Mouse (Mus musculus) liver, embryonic 14.5 days (tissue): ENCODE data around the gene Pet100. TPM values are rescaled to one million over a fixed set of nuclear protein-coding genes. Genes with fewer than 3 reads are reported as not detected.

ENCODE experiments used
- ATAC-seq: fragments of 200-750 bp; cut with Nextera tagmentation; 2 replicates; pipeline ENCODE4 v1.8.0; 2017; ENCODE audit warnings: moderate number of reproducible peaks, mild to moderate bottlenecking, moderate library complexity; ENCODE audit not compliant: insufficient read depth
- DNase-seq, 3 experiments: peaks; one replicate each; pipeline ENCODE4 v3.0.0-alpha.2; 2012 to 2013; ENCODE audit warnings: low read depth in 3 of 3, low spot score in 3 of 3
- H3K27ac ChIP-seq: fragments of 300-500 bp; sonication (generic); 2 replicates; pipeline ENCODE4 v1.5.1; 2014; ENCODE audit warnings: moderate library complexity, mild to moderate bottlenecking, control low read depth, inconsistent platforms
- H3K27me3 ChIP-seq: fragments of 300-500 bp; sonication (generic); 2 replicates; pipeline ENCODE4 v1.6.1; 2014; ENCODE audit warnings: mild to moderate bottlenecking, low read length, moderate library complexity; ENCODE audit not compliant: control insufficient read depth, insufficient read depth
- H3K36me3 ChIP-seq: fragments of 300-500 bp; sonication (generic); replicated peaks from 2 replicates; pipeline ENCODE4 v1.6.1; 2014; ENCODE audit warnings: low read depth; ENCODE audit not compliant: control insufficient read depth, insufficient read depth
- H3K4me1 ChIP-seq, 2 experiments: fragments of 200-500 bp in 1 of 2; fragments of 300-500 bp in 1 of 2; sonication (generic) in 1 of 2; replicated peaks; 2 replicates each; pipeline ENCODE4 v1.6.1; 2012 to 2014; ENCODE audit warnings: antibody characterized with exemption in 1 of 2, inconsistent platforms in 1 of 2, low read length in 1 of 2; ENCODE audit not compliant: control insufficient read depth in 2 of 2, insufficient read depth in 2 of 2
- H3K4me2 ChIP-seq: fragments of 300-500 bp; sonication (generic); 2 replicates; pipeline ENCODE4 v1.6.1; 2014; ENCODE audit warnings: low read depth, mild to moderate bottlenecking, control low read depth, moderate library complexity
- H3K4me3 ChIP-seq, 2 experiments: fragments of 200-500 bp in 1 of 2; fragments of 300-500 bp in 1 of 2; sonication (generic) in 1 of 2; 2 replicates each; pipeline ENCODE4 v1.5.1; 2012 to 2014; ENCODE audit warnings: low read depth in 2 of 2, low read length in 2 of 2, mild to moderate bottlenecking in 2 of 2, control low read depth in 1 of 2, inconsistent platforms in 1 of 2, moderate library complexity in 1 of 2; ENCODE audit not compliant: insufficient read depth in 1 of 2
- H3K9ac ChIP-seq: fragments of 300-500 bp; sonication (generic); replicated peaks from 2 replicates; pipeline ENCODE4 v1.6.1; 2014; ENCODE audit warnings: mild to moderate bottlenecking, control low read depth, moderate library complexity
- H3K9me3 ChIP-seq: fragments of 300-500 bp; sonication (generic); 2 replicates; pipeline ENCODE4 v1.6.1; 2016; ENCODE audit warnings: low read length, mixed read lengths; ENCODE audit not compliant: control insufficient read depth
- CTCF ChIP-seq: IDR thresholded peaks from 2 replicates; pipeline ENCODE4 v1.5.1; 2016; ENCODE audit warnings: antibody characterized with exemption, low read depth, control low read depth
- EP300 ChIP-seq: IDR thresholded peaks from 2 replicates; pipeline ENCODE4 v1.6.1; 2016; ENCODE audit warnings: antibody characterized with exemption, low read depth
- WGBS: fragments of 180-500 bp; shearing (Covaris S2); extraction: QIAGEN DNeasy Blood & Tissue Kit; methylation state at CpG from one replicate; pipeline ENCODE4 v1.1.7; 2014; ENCODE audit not compliant: insufficient replicate concordance; 5-methylcytosine and 5-hydroxymethylcytosine counted together
- polyA plus RNA-seq, 2 experiments: library from polyadenylated mRNA; depleted of rRNA in 1 of 2; stranded (reverse) in 1 of 2; unstranded in 1 of 2; fragments of >200 nt; fragmentation: Nextera tagmentation in 1 of 2; extraction: Ambion mirVana in 1 of 2; gene quantifications; 2 replicates each; pipeline versions ENCODE4 v1.2.1 to v1.2.3; 2012 to 2014

Gene Pet100
- polyA plus RNA-seq, 2 experiments, result 32.5 to 113 TPM

DNA sequence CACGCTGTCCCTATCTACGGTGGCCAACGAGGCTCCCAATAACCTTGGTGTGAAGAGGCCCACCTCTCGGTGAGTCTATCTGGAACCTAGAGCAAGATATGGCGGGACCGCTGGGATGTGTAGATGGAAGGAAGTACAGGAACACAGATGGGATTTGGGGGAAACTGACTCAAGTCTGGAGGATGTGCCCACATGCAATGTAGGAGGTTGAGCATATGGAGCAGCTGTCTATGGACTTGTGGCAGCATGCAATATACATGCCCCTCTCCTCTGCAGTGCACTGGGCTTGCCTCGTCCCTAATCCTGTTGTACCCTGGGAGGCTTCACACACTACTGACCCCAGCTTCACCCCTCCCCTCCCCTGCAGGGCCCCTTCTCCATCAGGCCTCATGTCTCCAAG, 13.5 kb upstream of the Pet100 start:
- no peak for DNase-seq
- Histone ChIP-seq H3K4me1 (no peaks in the 10 kb centered on the region), H3K4me2 (no peak overlapping the region), H3K9ac (no peak overlapping the region), H3K36me3 (peaks cover 31% of the 10 kb centered on the region), H3K27me3 (no peaks in the 10 kb centered on the region), H3K9me3 (no peaks in the 10 kb centered on the region), H3K27ac (no peak overlapping the region), H3K4me3 (no peak overlapping the region)
- TF ChIP-seq CTCF, result no peak
- no peak for TF ChIP-seq EP300
- 83% methylated on average over 7 of the region's 7 CpGs for WGBS
- ATAC-seq, result no peak

DNA sequence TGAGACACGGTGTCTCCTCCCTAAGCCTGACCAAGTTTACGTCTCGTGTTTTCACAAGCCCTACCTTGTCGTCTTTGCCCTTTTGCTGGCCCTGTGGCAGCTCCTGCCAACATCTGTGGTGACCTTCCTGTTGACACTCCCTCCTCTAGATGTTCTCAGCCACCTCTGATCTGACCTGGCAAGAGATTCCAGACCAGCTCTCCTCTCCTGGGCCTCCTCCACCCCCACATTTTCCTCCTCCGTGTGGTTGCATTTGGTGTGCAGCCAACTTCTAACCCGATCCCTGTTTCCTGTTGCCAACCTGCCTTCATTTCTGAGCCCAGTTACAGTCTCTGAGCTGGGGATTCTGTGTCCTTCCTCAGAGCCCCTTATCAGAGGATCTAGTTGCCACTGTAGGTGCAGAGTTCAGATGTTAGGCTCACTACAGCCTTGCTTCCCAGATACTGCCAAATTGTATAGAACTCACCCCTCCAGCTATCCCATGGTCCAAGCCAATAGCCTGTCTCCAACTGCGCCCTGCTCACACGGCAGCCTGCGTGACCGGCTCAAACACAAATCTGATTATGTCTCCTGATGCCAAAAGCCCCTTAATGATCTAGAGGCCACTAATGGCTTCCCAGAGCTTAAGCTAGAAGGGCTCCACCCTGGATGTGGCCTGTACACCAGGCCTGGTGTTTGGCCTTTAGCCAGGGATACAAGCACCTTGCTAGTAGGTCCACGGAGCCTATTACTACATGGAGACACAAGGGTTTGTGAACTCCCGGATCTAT, 12.1 kb upstream of the Pet100 start:
- Histone ChIP-seq H3K4me2 (no peak overlapping the region), H3K9me3 (no peaks in the 10 kb centered on the region), H3K9ac (no peak overlapping the region), H3K27ac (no peak overlapping the region), H3K4me3 (no peak overlapping the region), H3K4me1 (no peaks in the 10 kb centered on the region), H3K36me3 (peaks cover 45% of the 10 kb centered on the region), H3K27me3 (no peaks in the 10 kb centered on the region)
- 80% methylated on average over 12 of the region's 12 CpGs for WGBS
- TF ChIP-seq EP300 (no peak), CTCF (no peak)
- ATAC-seq (no peak), DNase-seq (no peak)

DNA sequence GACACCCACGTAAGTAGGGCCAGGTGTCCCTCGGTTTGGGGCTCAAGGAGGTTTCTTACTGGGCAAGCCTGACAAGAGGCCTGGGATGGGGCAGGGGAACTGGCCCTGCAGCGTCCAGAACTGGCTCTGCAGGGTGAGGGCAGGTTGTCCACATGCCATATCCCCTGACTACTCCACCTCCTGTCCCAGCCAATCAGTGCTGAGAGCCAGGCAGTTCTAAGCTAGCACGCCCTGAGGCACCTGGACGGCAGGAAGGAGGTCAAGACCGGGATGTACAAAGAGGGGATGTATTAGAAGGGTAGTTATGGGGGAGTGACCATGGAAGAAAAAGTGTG, 11.6 kb upstream of the Pet100 start:
- TF ChIP-seq EP300, result no peak
- no peak for TF ChIP-seq CTCF
- Histone ChIP-seq H3K4me3 (no peak overlapping the region), H3K36me3 (peaks cover 49% of the 10 kb centered on the region), H3K27ac (no peak overlapping the region), H3K27me3 (no peaks in the 10 kb centered on the region), H3K4me1 (no peaks in the 10 kb centered on the region), H3K4me2 (no peak overlapping the region), H3K9me3 (no peaks in the 10 kb centered on the region), H3K9ac (no peak overlapping the region)
- ATAC-seq (no peak), DNase-seq (no peak)
- 81% methylated on average over 6 of the region's 6 CpGs for WGBS

- Histone ChIP-seq H3K27ac (no peak overlapping the region), H3K36me3 (peaks cover 14% of the 10 kb centered on the region), H3K4me1 (peaks cover 8 to 13% of the 10 kb centered on the region in 2 experiments), H3K27me3 (no peaks in the 10 kb centered on the region), H3K4me2 (peak overlapping the region; percentile 85), H3K9ac (peak overlapping the region; percentile 72), H3K9me3 (no peaks in the 10 kb centered on the region), H3K4me3 (peak overlapping the region; percentile 96 to 100)
- 59% methylated on average over 8 of the region's 8 CpGs for WGBS
- ATAC-seq (no peak), DNase-seq (no peak)
- TF ChIP-seq EP300, result no peak
- no peak for TF ChIP-seq CTCF
Observed at GRCm38 (mm10) chr8:3622119-3622518, 771 bp downstream of the Pet100 start.

DNA sequence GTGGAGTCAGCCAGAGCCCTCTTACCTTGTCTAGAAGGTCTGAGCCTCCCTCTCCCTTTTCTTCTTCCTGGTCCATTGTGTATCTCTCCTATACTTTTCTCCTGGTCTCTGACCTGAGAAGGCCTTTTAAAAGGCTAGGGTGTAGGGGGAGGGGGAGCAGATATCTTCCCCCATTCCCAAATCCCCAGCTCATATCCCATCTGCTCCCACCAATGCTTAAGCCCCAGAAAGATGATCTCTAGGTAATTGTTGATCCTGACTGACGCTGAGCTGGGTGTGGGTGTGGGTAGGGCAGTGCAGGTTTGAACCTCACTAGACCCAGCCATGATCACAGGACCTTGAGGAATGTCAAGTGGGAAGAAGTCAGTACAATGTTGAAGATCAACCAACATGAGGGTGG, 4.1 kb downstream of the Pet100 start, which contains the start of gene Pcp2:
Gene Pcp2, minus strand, starts transcription at position 101 of the 400 bp plus-strand sequence.
- H3K4me1 ChIP-seq, result peaks cover 3 to 8% of the 10 kb centered on the region in 2 experiments; a peak in 3 of 4 replicates
- H3K4me2 ChIP-seq, result no peak within 1 kb of the TSS
- H3K36me3 ChIP-seq, result no peaks in the 10 kb centered on the region
- no peak within 1 kb of the TSS for H3K4me3 ChIP-seq
- ATAC-seq (no peak), DNase-seq (no peak)
- H3K9ac ChIP-seq, result no peak within 1 kb of the TSS
- no peak for TF ChIP-seq EP300
- no peak for TF ChIP-seq CTCF
- no peaks in the 10 kb centered on the region; the same call in 1 of the 2 replicates for H3K27me3 ChIP-seq
- WGBS, result 71% methylated on average over 1 of the region's 1 CpGs
- H3K9me3 ChIP-seq, result no peaks in the 10 kb centered on the region
- no peak within 1 kb of the TSS for H3K27ac ChIP-seq
